ENCODE assay signal across 8 mouse cellular contexts in genomic region chr7:29170755-29171561, GRCm38 (mm10). TPM values are rescaled to one million over a fixed set of nuclear protein-coding genes. Genes with fewer than 3 reads are reported as not detected.
DNase-seq lines count a peak whose midpoint lies in the region; ATAC-seq lines count a peak whose summit lies in the region.

No protein-coding gene starts in this region.

- peak overlapping the region; percentile 54 for H3K4me3 ChIP-seq in liver, embryonic 15.5 days (replicated peaks)
- H3K4me3 ChIP-seq in neural tube, embryonic 12.5 days, result peak overlapping the region; percentile 66

- peak overlapping the region; percentile 71 for H3K4me2 ChIP-seq in liver, embryonic 15.5 days
- peak overlapping the region; percentile 68 for H3K4me2 ChIP-seq in neural tube, embryonic 12.5 days (replicated peaks)

- DNase-seq in adrenal gland, adult 2 months, result peak; percentile 17
- no peak for DNase-seq in adrenal gland, postnatal 4 days (ENCODE audit: low spot score in 2 of 2)
- DNase-seq in 3T3-L1 (ENCODE audit: low read depth, low spot score), result peak; percentile 74
- peak; percentile 79 for DNase-seq in embryo, embryonic 10.5 days (ENCODE audit: low spot score)
- no peak for DNase-seq in frontal cortex, postnatal 25 days (ENCODE audit: low spot score in 2 of 2)

- H3K27ac ChIP-seq in liver, embryonic 15.5 days (replicated peaks), result no peak overlapping the region
- no peak overlapping the region for H3K27ac ChIP-seq in neural tube, embryonic 12.5 days

- H3K27me3 ChIP-seq in liver, embryonic 15.5 days, result peaks cover 75% of the 10 kb centered on the region
- peaks cover 49% of the 10 kb centered on the region for H3K27me3 ChIP-seq in neural tube, embryonic 12.5 days (replicated peaks)

- H3K9ac ChIP-seq in liver, embryonic 15.5 days, result no peak overlapping the region
- peak overlapping the region; percentile 43 for H3K9ac ChIP-seq in neural tube, embryonic 12.5 days

- no peaks in the 10 kb centered on the region for H3K9me3 ChIP-seq in liver, embryonic 15.5 days (replicated peaks)
- no peaks in the 10 kb centered on the region for H3K9me3 ChIP-seq in neural tube, embryonic 12.5 days

- peaks cover 36% of the 10 kb centered on the region for H3K4me1 ChIP-seq in liver, embryonic 15.5 days (replicated peaks)
- H3K4me1 ChIP-seq in neural tube, embryonic 12.5 days, result peaks cover 47% of the 10 kb centered on the region

- peak; percentile 37 to 39; a peak in 3 of 4 replicates for ATAC-seq in hematopoietic stem cell, adult 5-6 weeks (replicated peaks in 1 of 2; ENCODE audit: insufficient read depth in 1 of 2, low FRiP score in 2 of 2, low TSS enrichment in 1 of 2, low read depth in 1 of 2, poor library complexity in 2 of 2, severe bottlenecking in 2 of 2)
- no peak for ATAC-seq in liver, embryonic 15.5 days (ENCODE audit: insufficient read depth)
- ATAC-seq in neural tube, embryonic 12.5 days (ENCODE audit: low FRiP score, low read depth), result no peak

- peaks cover 29% of the 10 kb centered on the region for H3K36me3 ChIP-seq in liver, embryonic 15.5 days (replicated peaks)
- H3K36me3 ChIP-seq in neural tube, embryonic 12.5 days, result peaks cover 31% of the 10 kb centered on the region

- WGBS in liver, embryonic 15.5 days (ENCODE audit: insufficient replicate concordance), result 2% methylated on average over 43 of the region's 43 CpGs
- 2% methylated on average over 43 of the region's 43 CpGs for WGBS in neural tube, embryonic 12.5 days

RNA-seq across cellular contexts. Expression of gene Spred3, which starts 0.7 kb away (rescaled TPM):
- 1 to 10 TPM; 5.2 to 7.4 TPM for total RNA-seq in adrenal gland, adult 2 months (2021)
- 14.4 and 18.0 TPM in 2 replicates for polyA plus RNA-seq in adrenal gland, adult 2 months (2012; rRNA removed)
- total RNA-seq in adrenal gland, postnatal 4 days (2021), result 10 to 100 TPM; 14.5 to 15.8 TPM
- total RNA-seq in hematopoietic stem cell, adult 5-6 weeks (2017), result 5.3 and 5.6 TPM in 2 replicates
- 0.13 and 0.21 TPM in 2 replicates for polyA plus RNA-seq in liver, embryonic 15.5 days (2015; fragmentation: Nextera tagmentation; extraction: Ambion mirVana)
- 8.3 and 9.0 TPM in 2 replicates for polyA plus RNA-seq in neural tube, embryonic 12.5 days (2016; fragmentation: Nextera tagmentation; extraction: Ambion mirVana)

RNA-seq across cellular contexts. Expression of gene Ggn, which starts 0.9 kb away (rescaled TPM):
- 1 to 10 TPM; 1.1 to 1.7 TPM for total RNA-seq in adrenal gland, adult 2 months (2021)
- 3.0 and 3.8 TPM in 2 replicates for polyA plus RNA-seq in adrenal gland, adult 2 months (2012; rRNA removed)
- total RNA-seq in adrenal gland, postnatal 4 days (2021), result 1 to 10 TPM; 1.8 to 2.5 TPM
- 0.63 and 1.5 TPM in 2 replicates for total RNA-seq in hematopoietic stem cell, adult 5-6 weeks (2017)
- polyA plus RNA-seq in liver, embryonic 15.5 days (2015; fragmentation: Nextera tagmentation; extraction: Ambion mirVana), result 0.05 TPM in 1 of 2 replicates, not detected in the other
- 0.86 and 0.95 TPM in 2 replicates for polyA plus RNA-seq in neural tube, embryonic 12.5 days (2016; fragmentation: Nextera tagmentation; extraction: Ambion mirVana)

RNA-seq across cellular contexts. Expression of gene Psmd8, which starts 9.5 kb away (rescaled TPM):
- total RNA-seq in adrenal gland, adult 2 months (2021), result 100 to 1,000 TPM; 194 to 223 TPM
- 102 and 114 TPM in 2 replicates for polyA plus RNA-seq in adrenal gland, adult 2 months (2012; rRNA removed)
- 100 to 1,000 TPM; 188 to 192 TPM for total RNA-seq in adrenal gland, postnatal 4 days (2021)
- total RNA-seq in hematopoietic stem cell, adult 5-6 weeks (2017), result 141 and 144 TPM in 2 replicates
- 110 and 112 TPM in 2 replicates for polyA plus RNA-seq in liver, embryonic 15.5 days (2015; fragmentation: Nextera tagmentation; extraction: Ambion mirVana)
- polyA plus RNA-seq in neural tube, embryonic 12.5 days (2016; fragmentation: Nextera tagmentation; extraction: Ambion mirVana), result 326 and 327 TPM in 2 replicates

RNA-seq across cellular contexts. Expression of gene Fam98c, which starts 14.9 kb away (rescaled TPM):
- 10 to 100 TPM in 1 of 2 experiments, 1 to 10 TPM in 1; 9.7 to 12.1 TPM for total RNA-seq in adrenal gland, adult 2 months (2021)
- 35.2 and 43.4 TPM in 2 replicates for polyA plus RNA-seq in adrenal gland, adult 2 months (2012; rRNA removed)
- total RNA-seq in adrenal gland, postnatal 4 days (2021), result 10 to 100 TPM; 16.2 to 17.2 TPM
- total RNA-seq in hematopoietic stem cell, adult 5-6 weeks (2017), result 26.5 and 29.1 TPM in 2 replicates
- polyA plus RNA-seq in liver, embryonic 15.5 days (2015; fragmentation: Nextera tagmentation; extraction: Ambion mirVana), result 6.2 and 6.5 TPM in 2 replicates
- polyA plus RNA-seq in neural tube, embryonic 12.5 days (2016; fragmentation: Nextera tagmentation; extraction: Ambion mirVana), result 30.8 and 33.7 TPM in 2 replicates

RNA-seq across cellular contexts. Expression of gene Rasgrp4, which starts 36.3 kb away (rescaled TPM):
- 1 to 10 TPM; 1.2 to 1.5 TPM for total RNA-seq in adrenal gland, adult 2 months (2021)
- 3.2 and 3.9 TPM in 2 replicates for polyA plus RNA-seq in adrenal gland, adult 2 months (2012; rRNA removed)
- total RNA-seq in adrenal gland, postnatal 4 days (2021), result 1 to 10 TPM; 2.4 TPM
- 1.9 and 8.8 TPM in 2 replicates for total RNA-seq in hematopoietic stem cell, adult 5-6 weeks (2017)
- polyA plus RNA-seq in liver, embryonic 15.5 days (2015; fragmentation: Nextera tagmentation; extraction: Ambion mirVana), result 0.79 and 0.96 TPM in 2 replicates
- polyA plus RNA-seq in neural tube, embryonic 12.5 days (2016; fragmentation: Nextera tagmentation; extraction: Ambion mirVana), result 0.61 and 0.77 TPM in 2 replicates

Comparison
In these comparisons a context has a peak if more than half of its experiments do, and no peak if none do; other contexts are left out.
1. DNase-seq: peak in adrenal gland, adult 2 months (single experiment), 3T3-L1 (single experiment) and embryo, embryonic 10.5 days (single experiment); none in adrenal gland, postnatal 4 days (0 of 2) and frontal cortex, postnatal 25 days (0 of 2).
2. ATAC-seq: peak in hematopoietic stem cell, adult 5-6 weeks (2 of 2); none in liver, embryonic 15.5 days (single experiment) and neural tube, embryonic 12.5 days (single experiment).